Mouse (Mus musculus) kidney, postnatal 0 days (tissue): Measurements from ENCODE around the gene Gfpt2. TPM values are rescaled to one million over a fixed set of nuclear protein-coding genes. Genes with fewer than 3 reads are reported as not detected.
"Not testable (repeated sequence)": the region's sequence is repeated elsewhere in the genome, so short reads cannot be mapped to it uniquely, and the experiment has no call there.

ENCODE experiments used
- ATAC-seq: fragments of 200-750 bp; cut with Nextera tagmentation; replicated peaks from 2 replicates; pipeline ENCODE4 v1.8.0; 2017; ENCODE audit warnings: low read depth, moderate number of reproducible peaks, moderate TSS enrichment, moderate library complexity; ENCODE audit not compliant: low FRiP score
- DNase-seq: peaks from one replicate; pipeline ENCODE4 v3.0.0-alpha.2; 2016; ENCODE audit warnings: low spot score
- H3K27ac ChIP-seq: fragments of 300-500 bp; sonication (generic); 2 replicates; pipeline ENCODE4 v1.5.1; 2014; ENCODE audit warnings: mild to moderate bottlenecking
- H3K27me3 ChIP-seq: fragments of 300-500 bp; sonication (generic); 2 replicates; pipeline ENCODE4 v1.6.1; 2014; ENCODE audit warnings: low read length, mixed read lengths; ENCODE audit not compliant: insufficient read depth
- H3K36me3 ChIP-seq: fragments of 300-500 bp; sonication (generic); 2 replicates; pipeline ENCODE4 v1.6.1; 2014; ENCODE audit warnings: low read length, mixed read lengths; ENCODE audit not compliant: insufficient read depth
- H3K4me1 ChIP-seq: fragments of 300-500 bp; sonication (generic); replicated peaks from 2 replicates; pipeline ENCODE4 v1.6.1; 2014; ENCODE audit warnings: antibody characterized with exemption, low read length, mixed read lengths; ENCODE audit not compliant: insufficient read depth
- H3K4me2 ChIP-seq: fragments of 300-500 bp; sonication (generic); 2 replicates; pipeline ENCODE4 v1.6.1; 2014; ENCODE audit warnings: mild to moderate bottlenecking, low read length, moderate library complexity, mixed read lengths
- H3K4me3 ChIP-seq: fragments of 300-500 bp; sonication (generic); replicated peaks from 2 replicates; pipeline ENCODE4 v1.5.1; 2014; ENCODE audit warnings: low read depth, low read length
- H3K9ac ChIP-seq: fragments of 300-500 bp; sonication (generic); 2 replicates; pipeline ENCODE4 v1.6.1; 2014; ENCODE audit warnings: low read depth, low read length
- H3K9me3 ChIP-seq: fragments of 300-500 bp; sonication (generic); replicated peaks from 2 replicates; pipeline ENCODE4 v1.6.1; 2016; ENCODE audit warnings: low read length, inconsistent platforms, mixed read lengths
- CTCF ChIP-seq: IDR thresholded peaks from 2 replicates; pipeline ENCODE4 v1.5.1; 2016; ENCODE audit warnings: antibody characterized with exemption, low read depth, mild to moderate bottlenecking, moderate library complexity
- WGBS: fragments of 180-500 bp; shearing (Covaris S2); extraction: QIAGEN DNeasy Blood & Tissue Kit; methylation state at CpG from one replicate; pipeline ENCODE4 v1.1.7; 2014; 5-methylcytosine and 5-hydroxymethylcytosine counted together
- polyA plus RNA-seq: library from polyadenylated mRNA; unstranded; fragments of >200 nt; fragmentation: Nextera tagmentation; extraction: Ambion mirVana; gene quantifications from 2 replicates; pipeline ENCODE4 v1.2.1, GENCODE M21; 2015

Gfpt2 gene
- polyA plus RNA-seq, 1 experiment from 2014 or later, result 7.3 TPM

DNA sequence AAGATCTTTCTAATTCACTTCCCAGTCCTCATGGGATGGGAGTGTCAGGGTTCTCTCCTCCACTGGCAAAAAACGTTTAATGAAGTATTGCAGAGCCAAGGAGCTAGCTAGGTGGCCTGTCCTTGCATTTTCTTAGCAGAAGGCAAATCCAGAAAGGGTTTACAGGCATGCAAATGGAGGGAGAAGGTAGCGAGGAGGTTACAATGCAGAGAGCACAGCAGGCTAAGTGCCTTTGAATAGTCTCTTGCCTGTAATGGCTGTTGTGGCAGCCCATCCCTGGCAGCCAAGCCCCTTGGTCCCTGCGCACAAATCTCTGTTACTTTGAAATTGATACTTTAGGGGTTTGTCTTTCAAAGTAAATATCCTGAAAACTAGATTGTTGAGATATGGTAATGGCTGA is 12.2 kb downstream of the Gfpt2 start:
- no peak for TF ChIP-seq CTCF
- Histone ChIP-seq H3K9ac (no peak overlapping the region), H3K4me1 (no peaks in the 10 kb centered on the region; the same call in 1 of the 2 replicates), H3K4me3 (no peak overlapping the region), H3K4me2 (no peak overlapping the region), H3K9me3 (no peaks in the 10 kb centered on the region), H3K27ac (no peak overlapping the region), H3K27me3 (no peaks in the 10 kb centered on the region), H3K36me3 (peaks cover 6% of the 10 kb centered on the region; the same call in 1 of the 2 replicates)
- no peak for DNase-seq
- no peak for ATAC-seq
- 43% methylated on average over 3 of the region's 3 CpGs for WGBS

DNA sequence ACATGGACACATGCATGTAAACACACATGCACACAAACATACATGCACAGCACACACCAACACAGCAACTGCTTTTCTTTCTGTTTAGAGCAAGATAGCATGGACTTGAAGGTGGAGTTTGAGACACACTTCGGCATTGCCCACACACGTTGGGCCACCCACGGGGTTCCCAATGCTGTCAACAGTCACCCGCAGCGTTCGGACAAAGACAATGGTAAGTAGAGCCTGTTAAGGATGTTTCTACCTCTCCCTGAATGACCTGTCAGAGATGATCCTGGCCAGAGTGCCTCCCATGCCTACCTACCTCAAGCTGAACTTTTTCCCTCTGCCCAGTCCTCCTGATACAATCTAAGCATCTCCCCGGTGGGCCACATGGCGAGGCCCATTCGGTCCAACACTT is 15.0 kb downstream of the Gfpt2 start:
- 89% methylated on average over 9 of the region's 9 CpGs for WGBS
- Histone ChIP-seq H3K36me3 (peaks cover 6% of the 10 kb centered on the region; the same call in 1 of the 2 replicates), H3K4me2 (no peak overlapping the region), H3K4me1 (no peaks in the 10 kb centered on the region), H3K4me3 (no peak overlapping the region), H3K27me3 (no peaks in the 10 kb centered on the region), H3K9me3 (no peaks in the 10 kb centered on the region), H3K27ac (no peak overlapping the region), H3K9ac (no peak overlapping the region)
- TF ChIP-seq CTCF, result no peak
- no peak for ATAC-seq
- no peak for DNase-seq

GRCm38 (mm10) chr11:49810696-49811095 is 16.7 kb downstream of the Gfpt2 start:
- H3K9me3 ChIP-seq, DNase-seq, H3K4me1 ChIP-seq, H3K27ac ChIP-seq, H3K27me3 ChIP-seq, H3K9ac ChIP-seq, H3K4me3 ChIP-seq, H3K36me3 ChIP-seq, ATAC-seq, H3K4me2 ChIP-seq: not testable (repeated sequence)
- 85% methylated on average over 7 of the region's 7 CpGs for WGBS

DNA sequence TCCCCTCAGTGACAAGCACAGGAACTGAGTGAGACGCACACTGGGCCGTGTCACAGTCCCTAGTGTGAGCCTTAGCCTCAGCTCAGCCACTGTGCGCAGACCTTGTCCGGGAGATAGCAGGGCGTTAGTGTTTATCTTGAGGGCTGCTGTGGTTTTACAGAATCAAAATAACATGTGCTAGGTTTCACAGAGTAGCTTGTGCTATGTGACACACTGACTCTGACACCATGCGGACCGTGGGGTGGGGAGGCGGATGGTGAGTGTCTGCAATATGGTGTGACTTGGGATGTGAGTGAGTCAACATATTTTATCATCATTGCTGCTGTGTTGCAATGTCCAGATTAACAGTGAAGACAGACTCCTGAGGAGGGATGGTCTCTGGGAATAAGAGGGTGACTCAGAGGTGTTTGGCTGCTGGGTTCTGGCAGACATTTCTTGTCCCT is 17.1 kb downstream of the Gfpt2 start:
- H3K4me2 ChIP-seq, result no peak overlapping the region
- no peak for TF ChIP-seq CTCF
- H3K36me3 ChIP-seq, result peaks cover 6% of the 10 kb centered on the region; the same call in 1 of the 2 replicates
- no peak overlapping the region for H3K4me3 ChIP-seq
- H3K9ac ChIP-seq, result no peak overlapping the region
- ATAC-seq (no peak), DNase-seq (no peak)
- no peak overlapping the region for H3K27ac ChIP-seq
- no peaks in the 10 kb centered on the region for H3K9me3 ChIP-seq
- 79% methylated on average over 8 of the region's 8 CpGs for WGBS
- no peaks in the 10 kb centered on the region for H3K27me3 ChIP-seq
- no peaks in the 10 kb centered on the region for H3K4me1 ChIP-seq

GRCm38 (mm10) chr11:49811879-49812278 is 17.9 kb downstream of the Gfpt2 start:
- peaks cover 6% of the 10 kb centered on the region; the same call in 1 of the 2 replicates for H3K36me3 ChIP-seq
- 81% methylated on average over 8 of the region's 8 CpGs for WGBS
- TF ChIP-seq CTCF, result no peak
- DNase-seq (no peak), ATAC-seq (no peak)
- no peaks in the 10 kb centered on the region for H3K9me3 ChIP-seq
- H3K4me3 ChIP-seq, result no peak overlapping the region
- H3K9ac ChIP-seq, result no peak overlapping the region
- H3K27ac ChIP-seq, result no peak overlapping the region
- H3K4me2 ChIP-seq, result no peak overlapping the region
- H3K4me1 ChIP-seq, result no peaks in the 10 kb centered on the region
- H3K27me3 ChIP-seq, result no peaks in the 10 kb centered on the region

DNA sequence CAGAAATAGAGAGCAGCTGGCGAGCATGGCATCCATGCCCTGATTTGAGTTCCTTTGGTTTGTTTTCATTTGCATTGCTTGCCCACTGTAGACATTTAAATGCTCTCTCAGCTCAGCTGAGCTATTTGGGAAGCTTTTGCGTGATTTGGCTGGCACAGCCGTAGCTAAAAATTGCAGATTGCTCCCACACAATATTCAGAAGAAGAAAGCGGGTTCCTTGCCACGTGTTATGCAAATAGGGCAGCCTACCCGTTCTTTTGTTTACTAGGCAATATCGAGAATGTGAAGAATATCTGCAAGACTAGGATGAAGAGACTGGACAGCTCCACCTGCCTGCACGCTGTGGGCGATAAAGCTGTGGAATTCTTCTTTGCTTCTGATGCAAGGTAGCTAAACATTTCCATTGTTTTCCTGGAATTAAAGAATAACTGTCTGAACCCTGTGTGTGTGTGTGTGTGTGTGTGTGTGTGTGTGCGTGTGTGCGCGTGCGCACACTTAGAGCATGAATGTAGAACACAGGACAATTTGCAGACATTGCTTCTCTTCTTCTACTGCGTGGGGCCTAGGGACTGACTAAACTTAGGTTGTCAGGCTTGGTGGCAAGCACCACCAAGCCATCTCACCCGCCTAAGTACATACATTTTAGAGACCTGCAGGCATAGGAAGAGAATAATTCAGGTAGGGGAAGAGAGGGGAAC is 25.0 kb downstream of the Gfpt2 start:
- Histone ChIP-seq H3K9ac (no peak overlapping the region), H3K27ac (no peak overlapping the region), H3K4me3 (no peak overlapping the region), H3K27me3 (no peaks in the 10 kb centered on the region), H3K4me2 (no peak overlapping the region), H3K36me3 (no peaks in the 10 kb centered on the region), H3K4me1 (no peaks in the 10 kb centered on the region), H3K9me3 (no peaks in the 10 kb centered on the region)
- no peak for TF ChIP-seq CTCF
- 90% methylated on average over 15 of the region's 15 CpGs for WGBS
- ATAC-seq, result no peak
- no peak for DNase-seq

DNA sequence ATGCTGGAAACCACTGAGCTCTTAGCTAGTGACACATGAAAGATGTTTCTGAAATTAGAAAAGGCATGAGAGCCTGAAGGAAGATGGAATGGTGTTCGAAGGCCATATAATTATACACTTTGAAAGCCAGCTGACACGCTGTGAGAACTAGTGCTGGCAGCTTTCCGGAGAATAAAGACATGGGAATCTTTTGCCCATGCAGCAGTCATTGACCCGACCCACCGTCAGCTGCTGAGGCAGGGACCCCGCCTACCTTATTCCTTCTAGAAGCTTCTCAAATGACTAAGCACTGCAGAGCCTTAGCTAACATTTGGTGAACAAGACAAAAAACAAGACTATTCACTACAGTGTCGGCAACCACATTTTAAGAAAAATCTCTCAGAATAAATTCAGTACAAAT is 25.7 kb downstream of the Gfpt2 start:
- Histone ChIP-seq H3K4me1 (no peaks in the 10 kb centered on the region), H3K9me3 (no peaks in the 10 kb centered on the region), H3K4me2 (no peak overlapping the region), H3K9ac (no peak overlapping the region), H3K36me3 (no peaks in the 10 kb centered on the region), H3K4me3 (no peak overlapping the region), H3K27me3 (no peaks in the 10 kb centered on the region), H3K27ac (no peak overlapping the region)
- ATAC-seq (no peak), DNase-seq (no peak)
- TF ChIP-seq CTCF, result no peak
- 86% methylated on average over 7 of the region's 7 CpGs for WGBS
